Mouse (Mus musculus): Measurements from ENCODE around the gene Gm12169. TPM values are rescaled to one million over a fixed set of nuclear protein-coding genes. Genes with fewer than 3 reads are reported as not detected.

Gene Gm12169
- polyA plus RNA-seq, 1 experiment from 2014 or later: not detected

GRCm38 (mm10) chr11:46530149-46530548 lies 6.1 kb downstream of the Gm12169 start:
- Histone ChIP-seq H3K27ac (no peak overlapping the region), H3K4me2 (replicated peaks) (no peak overlapping the region)

GRCm38 (mm10) chr11:46536978-46537377 lies 13.0 kb downstream of the Gm12169 start:
- DNase-seq (ENCODE audit: low spot score) (no peak), ATAC-seq (ENCODE audit: low FRiP score) (no peak)
- WGBS: 55% methylated on average over 4 of the region's 4 CpGs
- H3K4me1 ChIP-seq (replicated peaks; ENCODE audit: control insufficient read depth, insufficient read depth, low read length): no peaks in the 10 kb centered on the region
- no peaks in the 10 kb centered on the region for H3K27me3 ChIP-seq (ENCODE audit: control insufficient read depth, insufficient read depth, low read length)
- H3K9me3 ChIP-seq (ENCODE audit: control insufficient read depth, low read length): no peaks in the 10 kb centered on the region
- H3K9ac ChIP-seq: no peak overlapping the region
- H3K4me3 ChIP-seq (replicated peaks; ENCODE audit: low read length): no peak overlapping the region
- no peaks in the 10 kb centered on the region for H3K36me3 ChIP-seq (replicated peaks; ENCODE audit: control insufficient read depth, insufficient read depth)
- H3K4me2 ChIP-seq (replicated peaks): no peak overlapping the region
- H3K27ac ChIP-seq: no peak overlapping the region

More at GRCm38 (mm10) chr11:46530149-46530548, 6.1 kb downstream of the Gm12169 start:
- Histone ChIP-seq H3K27me3 (ENCODE audit: control insufficient read depth, insufficient read depth, low read length) (no peaks in the 10 kb centered on the region), H3K4me1 (replicated peaks; ENCODE audit: control insufficient read depth, insufficient read depth, low read length) (no peaks in the 10 kb centered on the region), H3K4me3 (replicated peaks; ENCODE audit: low read length) (no peak overlapping the region), H3K9me3 (ENCODE audit: control insufficient read depth, low read length) (no peaks in the 10 kb centered on the region), H3K9ac (no peak overlapping the region), H3K36me3 (replicated peaks; ENCODE audit: control insufficient read depth, insufficient read depth) (no peaks in the 10 kb centered on the region)
- ATAC-seq (ENCODE audit: low FRiP score) (no peak), DNase-seq (ENCODE audit: low spot score) (no peak)
- 83% methylated on average over 4 of the region's 4 CpGs for WGBS

GRCm38 (mm10) chr11:46543530-46543929 lies 19.5 kb downstream of the Gm12169 start:
- Histone ChIP-seq H3K4me2 (replicated peaks) (no peak overlapping the region), H3K27me3 (ENCODE audit: control insufficient read depth, insufficient read depth, low read length) (no peaks in the 10 kb centered on the region), H3K4me1 (replicated peaks; ENCODE audit: control insufficient read depth, insufficient read depth, low read length) (no peaks in the 10 kb centered on the region), H3K9me3 (ENCODE audit: control insufficient read depth, low read length) (no peaks in the 10 kb centered on the region), H3K9ac (no peak overlapping the region), H3K4me3 (replicated peaks; ENCODE audit: low read length) (no peak overlapping the region), H3K36me3 (replicated peaks; ENCODE audit: control insufficient read depth, insufficient read depth) (no peaks in the 10 kb centered on the region), H3K27ac (no peak overlapping the region)
- DNase-seq (ENCODE audit: low spot score): no peak
- 89% methylated on average over 2 of the region's 2 CpGs for WGBS
- ATAC-seq (ENCODE audit: low FRiP score): no peak

DNA sequence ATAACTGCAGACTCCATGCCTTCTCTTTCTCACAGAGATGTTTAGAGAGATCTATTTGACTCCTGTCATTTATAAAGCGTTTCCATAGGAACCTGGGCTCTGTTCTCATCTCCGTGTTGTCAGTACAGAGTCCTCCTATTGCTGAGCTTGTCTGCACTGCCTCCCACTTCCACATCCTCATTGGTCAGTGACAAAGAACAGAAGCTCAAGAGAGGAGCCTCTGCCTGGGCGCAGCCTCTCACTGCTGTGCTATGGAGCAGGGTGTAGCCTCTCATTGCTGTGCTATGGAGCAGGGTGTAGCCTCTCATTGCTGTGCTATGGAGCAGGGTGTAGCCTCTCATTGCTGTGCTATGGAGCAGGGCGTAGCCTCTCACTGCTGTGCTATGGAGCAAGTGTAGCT lies 25.7 kb downstream of the Gm12169 start:
- WGBS: 88% methylated on average over 4 of the region's 4 CpGs

DNA sequence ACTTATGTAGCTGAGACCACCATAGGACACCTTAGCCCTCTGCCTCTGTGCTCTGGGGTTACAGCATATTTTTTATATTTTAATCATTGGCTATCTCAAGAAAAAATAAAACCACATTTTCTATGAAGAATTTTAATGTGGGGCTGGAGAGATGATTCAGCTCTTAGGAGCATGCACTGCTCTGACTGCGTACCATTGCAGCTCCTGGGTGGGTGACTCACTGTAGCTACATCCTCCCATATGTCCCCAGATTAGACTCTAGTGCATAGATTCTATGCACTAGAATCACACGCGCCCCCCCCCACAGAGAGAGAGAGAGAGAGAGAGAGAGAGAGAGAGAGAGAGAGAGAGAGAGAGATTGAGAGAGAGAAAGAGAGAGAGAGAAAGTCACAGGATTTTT lies 28.7 kb downstream of the Gm12169 start:
- 97% methylated on average over 3 of the region's 3 CpGs for WGBS
- H3K27me3 ChIP-seq (ENCODE audit: control insufficient read depth, insufficient read depth, low read length): no peaks in the 10 kb centered on the region
- H3K4me2 ChIP-seq (replicated peaks): no peak overlapping the region
- no peaks in the 10 kb centered on the region for H3K9me3 ChIP-seq (ENCODE audit: control insufficient read depth, low read length)
- no peak overlapping the region for H3K4me3 ChIP-seq (replicated peaks; ENCODE audit: low read length)
- no peaks in the 10 kb centered on the region for H3K36me3 ChIP-seq (replicated peaks; ENCODE audit: control insufficient read depth, insufficient read depth)
- no peak for ATAC-seq (ENCODE audit: low FRiP score)
- H3K4me1 ChIP-seq (replicated peaks; ENCODE audit: control insufficient read depth, insufficient read depth, low read length): no peaks in the 10 kb centered on the region
- H3K9ac ChIP-seq: no peak overlapping the region
- H3K27ac ChIP-seq: no peak overlapping the region
- no peak for DNase-seq (ENCODE audit: low spot score)

More for the DNA sequence above, 25.7 kb downstream of the Gm12169 start:
- Histone ChIP-seq H3K27ac (no peak overlapping the region), H3K4me3 (replicated peaks; ENCODE audit: low read length) (no peak overlapping the region), H3K4me1 (replicated peaks; ENCODE audit: control insufficient read depth, insufficient read depth, low read length) (no peaks in the 10 kb centered on the region), H3K4me2 (replicated peaks) (no peak overlapping the region), H3K9me3 (ENCODE audit: control insufficient read depth, low read length) (no peaks in the 10 kb centered on the region), H3K27me3 (ENCODE audit: control insufficient read depth, insufficient read depth, low read length) (no peaks in the 10 kb centered on the region), H3K9ac (no peak overlapping the region), H3K36me3 (replicated peaks; ENCODE audit: control insufficient read depth, insufficient read depth) (no peaks in the 10 kb centered on the region)
- ATAC-seq (ENCODE audit: low FRiP score) (no peak), DNase-seq (ENCODE audit: low spot score) (no peak)

- WGBS: 82% methylated on average over 4 of the region's 4 CpGs
- no peaks in the 10 kb centered on the region for H3K9me3 ChIP-seq (ENCODE audit: control insufficient read depth, low read length)
- no peaks in the 10 kb centered on the region for H3K36me3 ChIP-seq (replicated peaks; ENCODE audit: control insufficient read depth, insufficient read depth)
- no peak overlapping the region for H3K27ac ChIP-seq
- no peaks in the 10 kb centered on the region for H3K4me1 ChIP-seq (replicated peaks; ENCODE audit: control insufficient read depth, insufficient read depth, low read length)
- no peak overlapping the region for H3K9ac ChIP-seq
- DNase-seq (ENCODE audit: low spot score): no peak
- H3K4me3 ChIP-seq (replicated peaks; ENCODE audit: low read length): no peak overlapping the region
- no peak for ATAC-seq (ENCODE audit: low FRiP score)
- H3K4me2 ChIP-seq (replicated peaks): no peak overlapping the region
- no peaks in the 10 kb centered on the region for H3K27me3 ChIP-seq (ENCODE audit: control insufficient read depth, insufficient read depth, low read length)
Measured at GRCm38 (mm10) chr11:46561096-46561495, 37.1 kb downstream of the Gm12169 start.

- H3K27me3 ChIP-seq (ENCODE audit: control insufficient read depth, insufficient read depth, low read length): no peaks in the 10 kb centered on the region
- no peaks in the 10 kb centered on the region for H3K36me3 ChIP-seq (replicated peaks; ENCODE audit: control insufficient read depth, insufficient read depth)
- H3K9ac ChIP-seq: no peak overlapping the region
- no peak for ATAC-seq (ENCODE audit: low FRiP score)
- no peak overlapping the region for H3K4me3 ChIP-seq (replicated peaks; ENCODE audit: low read length)
- DNase-seq (ENCODE audit: low spot score): no peak
- H3K9me3 ChIP-seq (ENCODE audit: control insufficient read depth, low read length): no peaks in the 10 kb centered on the region
- no peak overlapping the region for H3K4me2 ChIP-seq (replicated peaks)
- H3K4me1 ChIP-seq (replicated peaks; ENCODE audit: control insufficient read depth, insufficient read depth, low read length): no peaks in the 10 kb centered on the region
- H3K27ac ChIP-seq: no peak overlapping the region
- 89% methylated on average over 1 of the region's 1 CpGs for WGBS
Measured at GRCm38 (mm10) chr11:46564671-46565070, 40.7 kb downstream of the Gm12169 start.

DNA sequence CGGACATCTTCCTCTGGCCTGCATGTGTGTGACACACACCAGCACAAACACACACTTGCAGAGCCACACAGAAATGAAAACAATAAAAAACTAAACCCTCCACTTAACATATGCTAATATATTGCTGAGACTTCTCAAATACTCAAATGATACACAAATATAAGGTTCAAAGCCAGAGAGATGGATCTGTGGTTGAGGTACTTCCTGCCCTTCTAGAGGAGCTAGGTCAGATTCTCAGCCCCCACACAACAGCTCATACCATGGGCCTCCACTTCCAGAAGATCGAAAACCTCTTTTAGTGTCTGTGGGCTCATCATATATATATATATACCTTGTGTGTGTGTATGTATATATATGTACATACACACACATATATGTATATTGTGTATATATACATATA lies 42.0 kb downstream of the Gm12169 start:
- no peak overlapping the region for H3K4me3 ChIP-seq (replicated peaks; ENCODE audit: low read length)
- no peak overlapping the region for H3K27ac ChIP-seq
- H3K9me3 ChIP-seq (ENCODE audit: control insufficient read depth, low read length): no peaks in the 10 kb centered on the region
- no peaks in the 10 kb centered on the region for H3K27me3 ChIP-seq (ENCODE audit: control insufficient read depth, insufficient read depth, low read length)
- no peaks in the 10 kb centered on the region for H3K4me1 ChIP-seq (replicated peaks; ENCODE audit: control insufficient read depth, insufficient read depth, low read length)
- H3K9ac ChIP-seq: no peak overlapping the region
- no peak overlapping the region for H3K4me2 ChIP-seq (replicated peaks)
- ATAC-seq (ENCODE audit: low FRiP score) (no peak), DNase-seq (ENCODE audit: low spot score) (no peak)
- WGBS: 96% methylated on average over 2 of the region's 2 CpGs
- no peaks in the 10 kb centered on the region for H3K36me3 ChIP-seq (replicated peaks; ENCODE audit: control insufficient read depth, insufficient read depth)

DNA sequence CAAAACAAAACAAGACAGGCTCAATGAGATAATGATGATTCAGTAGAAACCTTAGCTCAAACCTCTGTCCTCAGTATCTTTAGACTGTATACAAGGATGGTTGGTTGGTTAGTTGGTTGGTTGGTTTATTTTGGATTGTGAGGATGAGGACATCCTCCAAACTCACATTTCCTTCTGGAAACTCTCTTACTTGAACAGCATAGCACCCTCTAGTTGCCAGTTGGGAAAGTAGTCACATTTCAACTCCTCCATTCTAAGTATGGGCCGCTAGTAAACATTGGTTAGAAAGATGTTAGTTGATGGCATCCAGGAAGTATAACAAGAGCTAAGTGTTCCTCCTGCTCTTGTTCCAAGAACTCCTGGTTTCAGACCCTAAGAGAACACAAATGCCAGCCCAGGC lies 45.1 kb downstream of the Gm12169 start:
- ATAC-seq (ENCODE audit: low FRiP score) (no peak), DNase-seq (ENCODE audit: low spot score) (no peak)
- 76% methylated on average over 1 of the region's 1 CpGs for WGBS
- H3K27ac ChIP-seq: no peak overlapping the region
- H3K27me3 ChIP-seq (ENCODE audit: control insufficient read depth, insufficient read depth, low read length): no peaks in the 10 kb centered on the region
- H3K9ac ChIP-seq: no peak overlapping the region
- no peaks in the 10 kb centered on the region for H3K9me3 ChIP-seq (ENCODE audit: control insufficient read depth, low read length)
- H3K4me2 ChIP-seq (replicated peaks): no peak overlapping the region
- H3K4me1 ChIP-seq (replicated peaks; ENCODE audit: control insufficient read depth, insufficient read depth, low read length): no peaks in the 10 kb centered on the region
- no peaks in the 10 kb centered on the region for H3K36me3 ChIP-seq (replicated peaks; ENCODE audit: control insufficient read depth, insufficient read depth)
- no peak overlapping the region for H3K4me3 ChIP-seq (replicated peaks; ENCODE audit: low read length)

GRCm38 (mm10) chr11:46571327-46571726 lies 47.3 kb downstream of the Gm12169 start, which contains the start of gene BC053393:
BC053393 (plus strand) TSS chr11:46571536.
- no peak for DNase-seq (ENCODE audit: low spot score)
- H3K4me1 ChIP-seq (replicated peaks; ENCODE audit: control insufficient read depth, insufficient read depth, low read length): no peaks in the 10 kb centered on the region
- no peak within 1 kb of the TSS for H3K27ac ChIP-seq
- no peaks in the 10 kb centered on the region for H3K27me3 ChIP-seq (ENCODE audit: control insufficient read depth, insufficient read depth, low read length)
- H3K9me3 ChIP-seq (ENCODE audit: control insufficient read depth, low read length): no peaks in the 10 kb centered on the region
- no peak within 1 kb of the TSS for H3K4me3 ChIP-seq (replicated peaks; ENCODE audit: low read length)
- H3K36me3 ChIP-seq (replicated peaks; ENCODE audit: control insufficient read depth, insufficient read depth): no peaks in the 10 kb centered on the region
- no peak within 1 kb of the TSS for H3K9ac ChIP-seq
- 94% methylated on average over 1 of the region's 1 CpGs for WGBS
- H3K4me2 ChIP-seq (replicated peaks): no peak within 1 kb of the TSS
- ATAC-seq (ENCODE audit: low FRiP score): no peak

Measured in hindbrain, embryonic 14.5 days (tissue).